Mouse (Mus musculus) erythroid progenitor cell, adult 5-6 weeks (primary cell): ENCODE data around the gene Trim44. TPM values are rescaled to one million over a fixed set of nuclear protein-coding genes. Genes with fewer than 3 reads are reported as not detected.

Source experiments
- ATAC-seq: replicated peaks from 2 replicates; pipeline ENCODE4 v1.8.0; 2016; ENCODE audit warnings: moderate number of reproducible peaks, mild to moderate bottlenecking, moderate TSS enrichment, inconsistent platforms; ENCODE audit not compliant: poor library complexity, low FRiP score, severe bottlenecking
- total RNA-seq, 2 experiments: library from RNA; stranded (forward) in 1 of 2; stranded (reverse) in 1 of 2; fragments of 150-400 nt in 1 of 2; fragments of 186-747, 209-891 nt in 1 of 2; gene quantifications; 2 replicates each; pipeline versions ENCODE4 v1.2.3 to v1.2.4; 2015 to 2017; ENCODE audit warnings: low replicate concordance in 2 of 2

Trim44 gene
- total RNA-seq, 2 experiments from 2014 or later: 21.8 to 25.2 TPM

- ATAC-seq: no peak
These were observed 34.1 kb downstream of the Trim44 start for GRCm38 (mm10) chr2:102373406-102374105.

- ATAC-seq: no peak
These were observed 34.9 kb downstream of the Trim44 start for GRCm38 (mm10) chr2:102372690-102373089.

GRCm38 (mm10) chr2:102371332-102371731, 36.3 kb downstream of the Trim44 start:
- ATAC-seq: no peak

GRCm38 (mm10) chr2:102365983-102366545, 41.6 kb downstream of the Trim44 start:
- peak; percentile 82 for ATAC-seq

GRCm38 (mm10) chr2:102364565-102365200, 42.9 kb downstream of the Trim44 start:
- ATAC-seq: peak; percentile 79

- no peak for ATAC-seq
These were observed 44.6 kb downstream of the Trim44 start for GRCm38 (mm10) chr2:102362896-102363530.

GRCm38 (mm10) chr2:102362266-102362665, 45.4 kb downstream of the Trim44 start:
- no peak for ATAC-seq

GRCm38 (mm10) chr2:102356879-102357695, 50.5 kb downstream of the Trim44 start:
- ATAC-seq: no peak; the same call in 1 of the 2 replicates

- no peak for ATAC-seq
These were observed 53.6 kb downstream of the Trim44 start for GRCm38 (mm10) chr2:102354076-102354475.

- no peak for ATAC-seq
These were observed 66.2 kb downstream of the Trim44 start for GRCm38 (mm10) chr2:102341429-102341828.

GRCm38 (mm10) chr2:102336816-102337215, 70.8 kb downstream of the Trim44 start:
- ATAC-seq: no peak

- no peak for ATAC-seq
These were observed 75.7 kb downstream of the Trim44 start for GRCm38 (mm10) chr2:102331932-102332331.

- no peak for ATAC-seq
These were observed 76.5 kb downstream of the Trim44 start for GRCm38 (mm10) chr2:102331092-102331491.

GRCm38 (mm10) chr2:102325921-102326320, 81.7 kb downstream of the Trim44 start:
- ATAC-seq: no peak

GRCm38 (mm10) chr2:102324336-102324735, 83.3 kb downstream of the Trim44 start:
- ATAC-seq: peak; percentile 52; the same call in 1 of the 2 replicates

GRCm38 (mm10) chr2:102316540-102316939, 91.1 kb downstream of the Trim44 start:
- ATAC-seq: no peak

GRCm38 (mm10) chr2:102315153-102315552, 92.5 kb downstream of the Trim44 start:
- ATAC-seq: no peak

GRCm38 (mm10) chr2:102314610-102315009, 93.0 kb downstream of the Trim44 start:
- no peak for ATAC-seq

GRCm38 (mm10) chr2:102314068-102314467, 93.6 kb downstream of the Trim44 start:
- no peak for ATAC-seq

GRCm38 (mm10) chr2:102312903-102313302, 94.7 kb downstream of the Trim44 start:
- no peak for ATAC-seq
